Mouse (Mus musculus) liver, postnatal 0 days (tissue): ENCODE results near the gene Frmd4b. TPM values are rescaled to one million over a fixed set of nuclear protein-coding genes. Genes with fewer than 3 reads are reported as not detected.

Experiments
- ATAC-seq: fragments of 200-750 bp; cut with Nextera tagmentation; 2 replicates; pipeline ENCODE4 v1.8.0; 2017; ENCODE audit warnings: mild to moderate bottlenecking, moderate library complexity
- DNase-seq: peaks from one replicate; pipeline ENCODE4 v3.0.0-alpha.2; 2016
- H3K27ac ChIP-seq: fragments of 300-500 bp; sonication (generic); 2 replicates; pipeline ENCODE4 v1.5.1; 2014; ENCODE audit warnings: antibody characterized with exemption, moderate library complexity, mild to moderate bottlenecking, low read depth
- H3K27me3 ChIP-seq: fragments of 300-500 bp; sonication (generic); 2 replicates; pipeline ENCODE4 v1.6.1; 2014; ENCODE audit warnings: low read length, control low read depth, mixed read lengths; ENCODE audit not compliant: insufficient read depth
- H3K36me3 ChIP-seq: fragments of 300-500 bp; sonication (generic); replicated peaks from 2 replicates; pipeline ENCODE4 v1.6.1; 2014; ENCODE audit warnings: mild to moderate bottlenecking, control low read depth, low read length, moderate library complexity, mixed read lengths; ENCODE audit not compliant: insufficient read depth
- H3K4me1 ChIP-seq: fragments of 300-500 bp; sonication (generic); 2 replicates; pipeline ENCODE4 v1.6.1; 2014; ENCODE audit warnings: antibody characterized with exemption, mild to moderate bottlenecking, control low read depth; ENCODE audit not compliant: insufficient read depth
- H3K4me2 ChIP-seq: fragments of 300-500 bp; sonication (generic); 2 replicates; pipeline ENCODE4 v1.6.1; 2014; ENCODE audit warnings: low read depth, mild to moderate bottlenecking, low read length, moderate library complexity, mixed read lengths
- H3K4me3 ChIP-seq: fragments of 300-500 bp; sonication (generic); 2 replicates; pipeline ENCODE4 v1.5.1; 2014; ENCODE audit warnings: low read depth, low read length
- H3K9ac ChIP-seq: fragments of 300-500 bp; sonication (generic); replicated peaks from 2 replicates; pipeline ENCODE4 v1.6.1; 2014; ENCODE audit warnings: mild to moderate bottlenecking, moderate library complexity
- H3K9me3 ChIP-seq: fragments of 300-500 bp; sonication (generic); 2 replicates; pipeline ENCODE4 v1.6.1; 2016; ENCODE audit warnings: mild to moderate bottlenecking, control low read depth, low read length, mixed read lengths
- CTCF ChIP-seq: sonication (generic); IDR thresholded peaks from 2 replicates; pipeline ENCODE4 v1.5.1; 2016; ENCODE audit warnings: antibody characterized with exemption, low read depth
- EP300 ChIP-seq: IDR thresholded peaks from 2 replicates; pipeline ENCODE4 v1.6.1; 2016; ENCODE audit warnings: antibody characterized with exemption, low read depth, mild to moderate bottlenecking
- WGBS: fragments of 180-500 bp; shearing (Covaris S2); extraction: QIAGEN DNeasy Blood & Tissue Kit; methylation state at CpG from one replicate; pipeline ENCODE4 v1.1.7; 2014; ENCODE audit not compliant: insufficient replicate concordance; 5-methylcytosine and 5-hydroxymethylcytosine counted together
- polyA plus RNA-seq: library from polyadenylated mRNA; unstranded; fragments of >200 nt; fragmentation: Nextera tagmentation; extraction: Ambion mirVana; gene quantifications from 2 replicates; pipeline ENCODE4 v1.2.1, GENCODE M21; 2015

Gene Frmd4b
- polyA plus RNA-seq, 1 experiment from 2014 or later = 8.3 TPM

GRCm38 (mm10) chr6:97342185-97342584 lies 275.2 kb downstream of the Frmd4b start:
- H3K36me3 ChIP-seq = no peaks in the 10 kb centered on the region
- TF ChIP-seq CTCF (no peak), EP300 (no peak)
- H3K27ac ChIP-seq = no peak overlapping the region
- DNase-seq (no peak), ATAC-seq (peak; percentile 75)
- no peak overlapping the region for H3K9ac ChIP-seq
- peaks cover 2% of the 10 kb centered on the region; the same call in 1 of the 2 replicates for H3K4me1 ChIP-seq
- no peak overlapping the region for H3K4me2 ChIP-seq
- no peak overlapping the region for H3K4me3 ChIP-seq
- WGBS = 67% methylated on average over 5 of the region's 5 CpGs
- H3K9me3 ChIP-seq = no peaks in the 10 kb centered on the region
- H3K27me3 ChIP-seq = no peaks in the 10 kb centered on the region

- H3K4me1 ChIP-seq = peaks cover 2% of the 10 kb centered on the region; the same call in 1 of the 2 replicates
- no peak for TF ChIP-seq EP300
- no peak for TF ChIP-seq CTCF
- H3K9ac ChIP-seq = no peak overlapping the region
- 56% methylated on average over 1 of the region's 1 CpGs for WGBS
- no peaks in the 10 kb centered on the region for H3K36me3 ChIP-seq
- H3K4me3 ChIP-seq = no peak overlapping the region
- DNase-seq (no peak), ATAC-seq (no peak)
- H3K27ac ChIP-seq = no peak overlapping the region
- H3K9me3 ChIP-seq = no peaks in the 10 kb centered on the region
- no peaks in the 10 kb centered on the region for H3K27me3 ChIP-seq
- H3K4me2 ChIP-seq = no peak overlapping the region
Observed at GRCm38 (mm10) chr6:97341628-97342027, 275.7 kb downstream of the Frmd4b start.

- 61% methylated on average over 3 of the region's 3 CpGs for WGBS
- Histone ChIP-seq H3K27ac (no peak overlapping the region), H3K4me2 (no peak overlapping the region), H3K4me1 (peaks cover 2% of the 10 kb centered on the region; the same call in 1 of the 2 replicates), H3K9me3 (no peaks in the 10 kb centered on the region), H3K4me3 (no peak overlapping the region), H3K36me3 (no peaks in the 10 kb centered on the region), H3K27me3 (no peaks in the 10 kb centered on the region), H3K9ac (no peak overlapping the region)
- TF ChIP-seq EP300 = no peak
- no peak for TF ChIP-seq CTCF
- DNase-seq (no peak), ATAC-seq (no peak)
Observed at GRCm38 (mm10) chr6:97341148-97341547, 276.2 kb downstream of the Frmd4b start.

- Histone ChIP-seq H3K27ac (no peak overlapping the region), H3K4me2 (no peak overlapping the region), H3K4me3 (no peak overlapping the region), H3K36me3 (no peaks in the 10 kb centered on the region), H3K4me1 (peaks cover 2% of the 10 kb centered on the region; the same call in 1 of the 2 replicates), H3K9me3 (no peaks in the 10 kb centered on the region), H3K27me3 (no peaks in the 10 kb centered on the region), H3K9ac (no peak overlapping the region)
- ATAC-seq (no peak), DNase-seq (no peak)
- TF ChIP-seq EP300 = no peak
- no peak for TF ChIP-seq CTCF
- WGBS = 81% methylated on average over 17 of the region's 17 CpGs
Observed at GRCm38 (mm10) chr6:97340211-97340791, 277.0 kb downstream of the Frmd4b start.

- ATAC-seq = no peak
- Histone ChIP-seq H3K9ac (no peak overlapping the region), H3K27ac (no peak overlapping the region), H3K4me2 (no peak overlapping the region), H3K4me3 (no peak overlapping the region), H3K9me3 (no peaks in the 10 kb centered on the region), H3K36me3 (no peaks in the 10 kb centered on the region), H3K27me3 (no peaks in the 10 kb centered on the region), H3K4me1 (peaks cover 2% of the 10 kb centered on the region; the same call in 1 of the 2 replicates)
- 69% methylated on average over 5 of the region's 5 CpGs for WGBS
- TF ChIP-seq EP300 = no peak
- TF ChIP-seq CTCF = no peak
- no peak for DNase-seq
Observed at GRCm38 (mm10) chr6:97339271-97339681, 278.1 kb downstream of the Frmd4b start.

- no peak for ATAC-seq
- peaks cover 2% of the 10 kb centered on the region; the same call in 1 of the 2 replicates for H3K4me1 ChIP-seq
Observed at GRCm38 (mm10) chr6:97338843-97339242, 278.5 kb downstream of the Frmd4b start.

More at GRCm38 (mm10) chr6:97338843-97339242, 278.5 kb downstream of the Frmd4b start:
- TF ChIP-seq CTCF (no peak), EP300 (no peak)
- H3K4me2 ChIP-seq = no peak overlapping the region
- no peak overlapping the region for H3K4me3 ChIP-seq
- no peak overlapping the region for H3K9ac ChIP-seq
- DNase-seq = no peak
- H3K27ac ChIP-seq = no peak overlapping the region
- no peaks in the 10 kb centered on the region for H3K36me3 ChIP-seq
- WGBS = 79% methylated on average over 4 of the region's 4 CpGs
- H3K9me3 ChIP-seq = no peaks in the 10 kb centered on the region
- no peaks in the 10 kb centered on the region for H3K27me3 ChIP-seq
